Mouse (Mus musculus): ENCODE data around the gene Stat3. TPM values are rescaled to one million over a fixed set of nuclear protein-coding genes. Genes with fewer than 3 reads are reported as not detected.

Gene Stat3
- polyA plus RNA-seq (2017; shearing (Covaris generic)) = 100 to 1,000 TPM; 233 to 234 TPM

GRCm38 (mm10) chr11:100939512-100940151 is at the start of gene Stat3:
Stat3 (minus strand) TSS chr11:100939540.

GRCm38 (mm10) chr11:100970557-100970937 is 31.2 kb upstream of the Stat3 start, which contains the start of gene Cavin1:
Cavin1 (minus strand) TSS chr11:100970887.

GRCm38 (mm10) chr11:100858935-100859578 is 80.3 kb downstream of the Stat3 start, which contains the start of gene Stat5a:
Stat5a (plus strand) TSS chr11:100859351.

GRCm38 (mm10) chr11:100850038-100850777 is 89.1 kb downstream of the Stat3 start, which contains the start of gene Stat5b:
Stat5b (minus strand) TSS chr11:100850724.

Other genes with a start within 250 kb of the Stat3 start
- gene Zfp385c, start 247.1 kb downstream of the Stat3 start, polyA plus RNA-seq (2017; shearing (Covaris generic)) = 1 to 10 TPM in 1 of 2 experiments, under 1 TPM in 1; 0.24 to 1.2 TPM
- 10 to 100 TPM; 13.0 to 26.1 TPM for gene Dhx58, start 235.3 kb downstream of the Stat3 start, polyA plus RNA-seq (2017; shearing (Covaris generic))
- gene Kat2a, start 227.1 kb downstream of the Stat3 start, polyA plus RNA-seq (2017; shearing (Covaris generic)) = 10 to 100 TPM; 62.5 to 65.3 TPM
- gene Hspb9, start 225.7 kb downstream of the Stat3 start, polyA plus RNA-seq (2017; shearing (Covaris generic)) = under 1 TPM; 0.58 to 0.80 TPM
- gene Rab5c, start 201.3 kb downstream of the Stat3 start, polyA plus RNA-seq (2017; shearing (Covaris generic)) = 10 to 100 TPM; 34.0 to 50.8 TPM
- gene Kcnh4, start 179.6 kb downstream of the Stat3 start, polyA plus RNA-seq (2017; shearing (Covaris generic)) = under 1 TPM; 0.61 to 0.86 TPM
- gene Hcrt, start 176.6 kb downstream of the Stat3 start, polyA plus RNA-seq (2017; shearing (Covaris generic)) = not detected
- 1 to 10 TPM; 5.0 to 6.5 TPM for gene Ghdc, start 168.6 kb downstream of the Stat3 start, polyA plus RNA-seq (2017; shearing (Covaris generic))
- gene Stat5b, start 88.8 kb downstream of the Stat3 start, polyA plus RNA-seq (2017; shearing (Covaris generic)) = 100 to 1,000 TPM; 119 to 160 TPM
- 10 to 100 TPM; 67.9 to 84.1 TPM for gene Stat5a, start 80.2 kb downstream of the Stat3 start, polyA plus RNA-seq (2017; shearing (Covaris generic))
- gene Cavin1, start 31.3 kb upstream of the Stat3 start, polyA plus RNA-seq (2017; shearing (Covaris generic)) = under 1 TPM; 0.32 to 0.83 TPM
- gene Atp6v0a1, start 69.9 kb upstream of the Stat3 start, polyA plus RNA-seq (2017; shearing (Covaris generic)) = 1 to 10 TPM; 8.9 to 9.8 TPM
- gene Naglu, start 130.5 kb upstream of the Stat3 start, polyA plus RNA-seq (2017; shearing (Covaris generic)) = 10 to 100 TPM; 27.4 to 32.0 TPM
- gene Hsd17b1, start 138.9 kb upstream of the Stat3 start, polyA plus RNA-seq (2017; shearing (Covaris generic)) = 1 to 10 TPM in 1 of 2 experiments, under 1 TPM in 1; 0.39 to 2.9 TPM
- gene Coasy, start 143.0 kb upstream of the Stat3 start, polyA plus RNA-seq (2017; shearing (Covaris generic)) = 10 to 100 TPM; 26.6 to 33.3 TPM
- gene Mlx, start 147.7 kb upstream of the Stat3 start, polyA plus RNA-seq (2017; shearing (Covaris generic)) = 100 to 1,000 TPM in 1 of 2 experiments, 10 to 100 TPM in 1; 81.3 to 127 TPM
- 1 to 10 TPM; 6.8 to 8.2 TPM for gene Psmc3ip, start 155.9 kb upstream of the Stat3 start, polyA plus RNA-seq (2017; shearing (Covaris generic))
- gene Retreg3, start 180.4 kb upstream of the Stat3 start, polyA plus RNA-seq (2017; shearing (Covaris generic)) = 10 to 100 TPM; 68.5 to 73.8 TPM
- gene Tubg1, start 180.4 kb upstream of the Stat3 start, polyA plus RNA-seq (2017; shearing (Covaris generic)) = 10 to 100 TPM; 36.2 to 39.8 TPM
- gene Tubg2, start 216.4 kb upstream of the Stat3 start, polyA plus RNA-seq (2017; shearing (Covaris generic)) = 1 to 10 TPM; 4.0 to 6.8 TPM
- gene Cntnap1, start 231.0 kb upstream of the Stat3 start, polyA plus RNA-seq (2017; shearing (Covaris generic)) = under 1 TPM; 0.25 to 0.27 TPM
- gene Plekhh3, start 231.8 kb upstream of the Stat3 start, polyA plus RNA-seq (2017; shearing (Covaris generic)) = 1 to 10 TPM in 1 of 2 experiments, under 1 TPM in 1; 0.14 to 1.2 TPM
- 1 to 10 TPM in 1 of 2 experiments, under 1 TPM in 1; 0.70 to 5.0 TPM for gene Ccr10, start 235.9 kb upstream of the Stat3 start, polyA plus RNA-seq (2017; shearing (Covaris generic))

Measured in inflammation-experienced regulatory T-cells (primary cell).